Mouse (Mus musculus) heart, embryonic 13.5 days (tissue): ENCODE data around the gene Sox21. TPM values are rescaled to one million over a fixed set of nuclear protein-coding genes. Genes with fewer than 3 reads are reported as not detected.

Source experiments
- ATAC-seq: fragments of 200-750 bp; cut with Nextera tagmentation; 2 replicates; pipeline ENCODE4 v1.8.0; 2017; ENCODE audit warnings: moderate TSS enrichment; ENCODE audit not compliant: insufficient number of reproducible peaks, low FRiP score, low TSS enrichment; ENCODE audit errors: extremely low read depth
- H3K27ac ChIP-seq: fragments of 300-500 bp; sonication (generic); replicated peaks from 2 replicates; pipeline ENCODE4 v1.5.1; 2015; ENCODE audit warnings: moderate library complexity, mild to moderate bottlenecking, inconsistent platforms
- H3K27me3 ChIP-seq: fragments of 300-500 bp; sonication (generic); replicated peaks from 2 replicates; pipeline ENCODE4 v1.6.1; 2015; ENCODE audit warnings: mild to moderate bottlenecking, inconsistent platforms
- H3K36me3 ChIP-seq: fragments of 300-500 bp; sonication (generic); 2 replicates; pipeline ENCODE4 v1.6.1; 2015; ENCODE audit warnings: mild to moderate bottlenecking, inconsistent platforms
- H3K4me1 ChIP-seq: fragments of 300-500 bp; sonication (generic); 2 replicates; pipeline ENCODE4 v1.6.1; 2015; ENCODE audit warnings: inconsistent platforms
- H3K4me2 ChIP-seq: fragments of 300-500 bp; sonication (generic); 2 replicates; pipeline ENCODE4 v1.6.1; 2015; ENCODE audit warnings: inconsistent platforms, mild to moderate bottlenecking, moderate library complexity
- H3K4me3 ChIP-seq: fragments of 300-500 bp; sonication (generic); 2 replicates; pipeline ENCODE4 v1.5.1; 2015; ENCODE audit warnings: moderate library complexity, mild to moderate bottlenecking, inconsistent platforms
- H3K9ac ChIP-seq: fragments of 300-500 bp; sonication (generic); 2 replicates; pipeline ENCODE4 v1.6.1; 2015; ENCODE audit warnings: inconsistent platforms, mild to moderate bottlenecking, moderate library complexity
- H3K9me3 ChIP-seq: fragments of 300-500 bp; sonication (generic); 2 replicates; pipeline ENCODE4 v1.6.1; 2016; ENCODE audit warnings: inconsistent platforms
- WGBS: fragments of 180-500 bp; shearing (Covaris S2); methylation state at CpG from one replicate; pipeline ENCODE4 v1.1.7; 2015; ENCODE audit warnings: mixed read lengths; 5-methylcytosine and 5-hydroxymethylcytosine counted together
- polyA plus RNA-seq: library from polyadenylated mRNA; unstranded; fragments of >200 nt; fragmentation: Nextera tagmentation; extraction: Ambion mirVana; gene quantifications from 2 replicates; pipeline ENCODE4 v1.2.1, GENCODE M21; 2015

Gene Sox21
- polyA plus RNA-seq: 0.05 and 0.06 TPM in 2 replicates

GRCm38 (mm10) chr14:118236886-118237289 lies at the start of gene Sox21:
Gene Sox21, minus strand, starts transcription at chr14:118237030.
- ATAC-seq: no peak
- no peak within 1 kb of the TSS for H3K27ac ChIP-seq

GRCm38 (mm10) chr14:118286096-118286495 lies 49.3 kb upstream of the Sox21 start:
- no peak for ATAC-seq
- H3K4me3 ChIP-seq: no peak overlapping the region
- 73% methylated on average over 2 of the region's 2 CpGs for WGBS
- no peak overlapping the region for H3K27ac ChIP-seq
- H3K4me2 ChIP-seq: no peak overlapping the region
- H3K4me1 ChIP-seq: no peaks in the 10 kb centered on the region
- no peaks in the 10 kb centered on the region for H3K9me3 ChIP-seq
- no peaks in the 10 kb centered on the region for H3K27me3 ChIP-seq
- no peak overlapping the region for H3K9ac ChIP-seq
- no peaks in the 10 kb centered on the region for H3K36me3 ChIP-seq

More at GRCm38 (mm10) chr14:118236886-118237289, at the start of gene Sox21:
- H3K36me3 ChIP-seq: no peaks in the 10 kb centered on the region
- under 1% methylated on average over 34 of the region's 34 CpGs for WGBS
- peak within 1 kb of the TSS; percentile 98 for H3K4me2 ChIP-seq
- peaks cover 82% of the 10 kb centered on the region for H3K27me3 ChIP-seq
- peak within 1 kb of the TSS; percentile 62 for H3K9ac ChIP-seq
- H3K4me3 ChIP-seq: peak within 1 kb of the TSS; percentile 65
- H3K4me1 ChIP-seq: peaks cover 30% of the 10 kb centered on the region
- H3K9me3 ChIP-seq: no peaks in the 10 kb centered on the region

- no peak overlapping the region for H3K4me3 ChIP-seq
- no peak overlapping the region for H3K9ac ChIP-seq
- H3K4me1 ChIP-seq: no peaks in the 10 kb centered on the region
- no peaks in the 10 kb centered on the region for H3K27me3 ChIP-seq
- 80% methylated on average over 14 of the region's 14 CpGs for WGBS
- no peaks in the 10 kb centered on the region for H3K36me3 ChIP-seq
- H3K4me2 ChIP-seq: no peak overlapping the region
- peaks cover 11% of the 10 kb centered on the region for H3K9me3 ChIP-seq
- no peak for ATAC-seq
- no peak overlapping the region for H3K27ac ChIP-seq
These were observed 46.1 kb upstream of the Sox21 start for GRCm38 (mm10) chr14:118282917-118283316.

- 76% methylated on average over 3 of the region's 3 CpGs for WGBS
- H3K27me3 ChIP-seq: no peaks in the 10 kb centered on the region
These were observed 45.4 kb upstream of the Sox21 start for GRCm38 (mm10) chr14:118282272-118282671.

GRCm38 (mm10) chr14:118277704-118278498 lies 41.1 kb upstream of the Sox21 start:
- Histone ChIP-seq H3K9me3 (peaks cover 11% of the 10 kb centered on the region), H3K9ac (no peak overlapping the region), H3K27me3 (no peaks in the 10 kb centered on the region), H3K27ac (no peak overlapping the region), H3K4me1 (no peaks in the 10 kb centered on the region), H3K4me3 (no peak overlapping the region), H3K4me2 (no peak overlapping the region), H3K36me3 (no peaks in the 10 kb centered on the region)
- 83% methylated on average over 7 of the region's 7 CpGs for WGBS
- no peak for ATAC-seq

More at GRCm38 (mm10) chr14:118282272-118282671, 45.4 kb upstream of the Sox21 start:
- H3K4me1 ChIP-seq: no peaks in the 10 kb centered on the region
- H3K4me2 ChIP-seq: no peak overlapping the region
- no peaks in the 10 kb centered on the region for H3K36me3 ChIP-seq
- no peak for ATAC-seq
- H3K4me3 ChIP-seq: no peak overlapping the region
- no peak overlapping the region for H3K27ac ChIP-seq
- peaks cover 11% of the 10 kb centered on the region for H3K9me3 ChIP-seq
- H3K9ac ChIP-seq: no peak overlapping the region

GRCm38 (mm10) chr14:118272594-118273555 lies 36.0 kb upstream of the Sox21 start:
- no peak overlapping the region for H3K4me2 ChIP-seq
- no peak overlapping the region for H3K4me3 ChIP-seq
- H3K27me3 ChIP-seq: no peaks in the 10 kb centered on the region
- no peaks in the 10 kb centered on the region for H3K4me1 ChIP-seq
- no peaks in the 10 kb centered on the region for H3K36me3 ChIP-seq
- H3K9ac ChIP-seq: no peak overlapping the region
- no peak for ATAC-seq
- H3K27ac ChIP-seq: no peak overlapping the region
- 68% methylated on average over 6 of the region's 6 CpGs for WGBS
- no peaks in the 10 kb centered on the region for H3K9me3 ChIP-seq

GRCm38 (mm10) chr14:118268849-118269248 lies 32.0 kb upstream of the Sox21 start:
- 69% methylated on average over 4 of the region's 4 CpGs for WGBS
- H3K4me3 ChIP-seq: no peak overlapping the region

GRCm38 (mm10) chr14:118266660-118267059 lies 29.8 kb upstream of the Sox21 start, which contains the start of gene Gm9376:
Gene Gm9376, plus strand, starts transcription at chr14:118266960.
- H3K9me3 ChIP-seq: no peaks in the 10 kb centered on the region

More at GRCm38 (mm10) chr14:118268849-118269248, 32.0 kb upstream of the Sox21 start:
- H3K4me2 ChIP-seq: no peak overlapping the region
- no peaks in the 10 kb centered on the region for H3K9me3 ChIP-seq
- no peaks in the 10 kb centered on the region for H3K4me1 ChIP-seq
- no peaks in the 10 kb centered on the region for H3K36me3 ChIP-seq
- ATAC-seq: no peak
- no peak overlapping the region for H3K9ac ChIP-seq
- no peaks in the 10 kb centered on the region for H3K27me3 ChIP-seq
- H3K27ac ChIP-seq: no peak overlapping the region

GRCm38 (mm10) chr14:118253381-118253780 lies 16.6 kb upstream of the Sox21 start:
- no peak overlapping the region for H3K4me2 ChIP-seq
- WGBS: 78% methylated on average over 6 of the region's 6 CpGs
- no peak overlapping the region for H3K4me3 ChIP-seq
- no peaks in the 10 kb centered on the region; the same call in 1 of the 2 replicates for H3K27me3 ChIP-seq
- H3K27ac ChIP-seq: no peak overlapping the region
- no peaks in the 10 kb centered on the region for H3K36me3 ChIP-seq
- no peak for ATAC-seq
- H3K9ac ChIP-seq: no peak overlapping the region
- no peaks in the 10 kb centered on the region for H3K9me3 ChIP-seq
- H3K4me1 ChIP-seq: no peaks in the 10 kb centered on the region

More at GRCm38 (mm10) chr14:118266660-118267059, 29.8 kb upstream of the Sox21 start, which contains the start of gene Gm9376:
- no peaks in the 10 kb centered on the region for H3K36me3 ChIP-seq
- 71% methylated on average over 2 of the region's 2 CpGs for WGBS
- H3K27ac ChIP-seq: no peak within 1 kb of the TSS
- H3K9ac ChIP-seq: no peak within 1 kb of the TSS
- H3K4me1 ChIP-seq: no peaks in the 10 kb centered on the region
- no peaks in the 10 kb centered on the region for H3K27me3 ChIP-seq
- H3K4me2 ChIP-seq: no peak within 1 kb of the TSS
- no peak within 1 kb of the TSS for H3K4me3 ChIP-seq
- ATAC-seq: no peak

GRCm38 (mm10) chr14:118241416-118241815 lies 4.6 kb upstream of the Sox21 start:
- H3K36me3 ChIP-seq: no peaks in the 10 kb centered on the region
- no peak overlapping the region for H3K4me2 ChIP-seq
- no peak for ATAC-seq
- H3K9me3 ChIP-seq: peaks cover 22% of the 10 kb centered on the region
- H3K9ac ChIP-seq: no peak overlapping the region
- H3K4me1 ChIP-seq: peaks cover 8% of the 10 kb centered on the region
- H3K27ac ChIP-seq: no peak overlapping the region
- H3K27me3 ChIP-seq: peaks cover 43% of the 10 kb centered on the region
- H3K4me3 ChIP-seq: no peak overlapping the region
- 59% methylated on average over 2 of the region's 2 CpGs for WGBS

- no peak overlapping the region for H3K9ac ChIP-seq
- no peak overlapping the region for H3K27ac ChIP-seq
- H3K27me3 ChIP-seq: peaks cover 63% of the 10 kb centered on the region
- no peak overlapping the region for H3K4me2 ChIP-seq
- peaks cover 29% of the 10 kb centered on the region for H3K4me1 ChIP-seq
- WGBS: 9% methylated on average over 7 of the region's 8 CpGs
- H3K4me3 ChIP-seq: no peak overlapping the region
- ATAC-seq: no peak
- H3K36me3 ChIP-seq: no peaks in the 10 kb centered on the region
- H3K9me3 ChIP-seq: peaks cover 19% of the 10 kb centered on the region
These were observed 2.5 kb upstream of the Sox21 start for GRCm38 (mm10) chr14:118239351-118239750.
